8 mouse cellular contexts compared by ENCODE assay signal in the genomic region with DNA sequence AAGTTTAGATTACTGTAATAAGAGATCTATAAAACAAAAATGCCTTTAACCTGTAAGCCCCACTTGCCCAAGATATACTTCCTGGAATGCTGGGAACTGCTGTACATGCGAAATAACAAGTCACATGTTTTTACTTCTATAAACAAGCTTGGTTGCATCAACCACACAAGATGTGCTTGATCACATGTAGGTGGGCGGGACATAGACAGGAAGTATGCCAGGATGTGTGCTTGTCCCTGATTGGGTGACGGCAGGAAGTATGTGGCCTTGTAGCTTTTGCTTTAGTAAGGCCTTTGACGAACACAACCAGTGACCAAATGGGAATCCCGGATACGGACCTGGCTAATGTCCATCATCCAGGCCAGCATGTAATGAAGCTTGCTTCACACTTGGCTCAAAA. TPM values are rescaled to one million over a fixed set of nuclear protein-coding genes. Genes with fewer than 3 reads are reported as not detected.
DNase-seq lines count a peak whose midpoint lies in the region; ATAC-seq and TF ChIP-seq lines count a peak whose summit lies in the region.

No protein-coding gene starts in this region.

- H3K4me1 ChIP-seq in lung, adult 2 months (ENCODE audit: control insufficient read depth, insufficient read depth, low read length): peaks cover 5% of the 10 kb centered on the region; the same call in 1 of the 2 replicates
- H3K4me1 ChIP-seq in embryonic facial prominence, embryonic 10.5 days: peaks cover 13% of the 10 kb centered on the region
- peaks cover 5% of the 10 kb centered on the region; the same call in 1 of the 2 replicates for H3K4me1 ChIP-seq in hindbrain, embryonic 12.5 days

- DNase-seq in lung, adult 18-20 months: peak; percentile 56 to 60
- DNase-seq in lung, adult 2 months: no peak
- peak; percentile 47 for DNase-seq in T-cell, adult 2 months (ENCODE audit: low spot score)
- peak; percentile 46 for DNase-seq in kidney, postnatal 10 days
- DNase-seq in splenic B cell, adult 2 months (ENCODE audit: low read depth, low spot score): peak; percentile 49
- DNase-seq in left cerebral cortex, adult 2 months (ENCODE audit: extremely low spot score in 1 of 2, low spot score in 2 of 2): no peak
- no peak for DNase-seq in embryonic facial prominence, embryonic 10.5 days (ENCODE audit: low spot score)

- H3K9me3 ChIP-seq in embryonic facial prominence, embryonic 10.5 days: no peaks in the 10 kb centered on the region
- no peaks in the 10 kb centered on the region for H3K9me3 ChIP-seq in hindbrain, embryonic 12.5 days (replicated peaks)

- no peak overlapping the region for H3K9ac ChIP-seq in hindbrain, embryonic 12.5 days

- no peak overlapping the region for H3K4me3 ChIP-seq in lung, adult 2 months (replicated peaks; ENCODE audit: extremely low read depth, low read depth, low read length)
- H3K4me3 ChIP-seq in left cerebral cortex, adult 2 months: no peak overlapping the region
- H3K4me3 ChIP-seq in embryonic facial prominence, embryonic 10.5 days: no peak overlapping the region
- no peak overlapping the region for H3K4me3 ChIP-seq in hindbrain, embryonic 12.5 days

- H3K27ac ChIP-seq in left cerebral cortex, adult 2 months: no peak overlapping the region
- H3K27ac ChIP-seq in embryonic facial prominence, embryonic 10.5 days (replicated peaks): no peak overlapping the region
- H3K27ac ChIP-seq in hindbrain, embryonic 12.5 days: no peak overlapping the region

- 58% methylated on average over 6 of the region's 6 CpGs for WGBS in lung, adult 2 months
- 93% methylated on average over 6 of the region's 6 CpGs for WGBS in embryonic facial prominence, embryonic 10.5 days
- 94% methylated on average over 6 of the region's 6 CpGs for WGBS in hindbrain, embryonic 12.5 days

- no peak overlapping the region for H3K4me2 ChIP-seq in hindbrain, embryonic 12.5 days (replicated peaks)

- no peaks in the 10 kb centered on the region for H3K36me3 ChIP-seq in splenic B cell, adult 2 months (ENCODE audit: control insufficient read depth, insufficient read depth, low read length, poor library complexity, severe bottlenecking)
- no peaks in the 10 kb centered on the region for H3K36me3 ChIP-seq in embryonic facial prominence, embryonic 10.5 days (replicated peaks)
- no peaks in the 10 kb centered on the region for H3K36me3 ChIP-seq in hindbrain, embryonic 12.5 days

- ATAC-seq in hindbrain, embryonic 12.5 days (ENCODE audit: low FRiP score): no peak

- TF ChIP-seq CTCF in lung, adult 2 months (IDR thresholded peaks at IDR 0.05; ENCODE audit: insufficient read depth, low read length): no peak
- TF ChIP-seq CTCF in left cerebral cortex, adult 2 months (IDR thresholded peaks at IDR 0.05): no peak

- intact Hi-C loops in left cerebral cortex, adult 2 months (cut with DNase I): no loop called here

- TF ChIP-seq POLR2A in lung, adult 2 months (IDR thresholded peaks at IDR 0.05; ENCODE audit: borderline replicate concordance, extremely low read depth, low read depth, low read length): no peak

- H3K27me3 ChIP-seq in splenic B cell, adult 2 months (ENCODE audit: control insufficient read depth, insufficient read depth, low read length, poor library complexity, severe bottlenecking): no peaks in the 10 kb centered on the region
- H3K27me3 ChIP-seq in embryonic facial prominence, embryonic 10.5 days (replicated peaks; ENCODE audit: low read depth, poor library complexity, severe bottlenecking): no peaks in the 10 kb centered on the region
- H3K27me3 ChIP-seq in hindbrain, embryonic 12.5 days: no peaks in the 10 kb centered on the region

RNA-seq across cellular contexts. Expression of a gene that starts 31.1 kb away (rescaled TPM):
- polyA plus RNA-seq in lung, adult 2 months (2012; rRNA removed): 74.0 and 101 TPM in 2 replicates
- 10 to 100 TPM; 85.9 to 87.5 TPM for total RNA-seq in left cerebral cortex, adult 2 months (2021)
- 270 and 301 TPM in 2 replicates for polyA plus RNA-seq in embryonic facial prominence, embryonic 10.5 days (2016; fragmentation: Nextera tagmentation; extraction: Ambion mirVana)
- 552 and 643 TPM in 2 replicates for polyA plus RNA-seq in hindbrain, embryonic 12.5 days (2016; fragmentation: Nextera tagmentation; extraction: Ambion mirVana)

Comparison
In these comparisons a context has a peak if more than half of its experiments do, and no peak if none do; other contexts are left out.
1. DNase-seq: peak in lung, adult 18-20 months (2 of 2), T-cell, adult 2 months (single experiment), kidney, postnatal 10 days (single experiment) and splenic B cell, adult 2 months (single experiment); none in lung, adult 2 months (single experiment), left cerebral cortex, adult 2 months (0 of 2) and embryonic facial prominence, embryonic 10.5 days (single experiment).